In the genomic region with DNA sequence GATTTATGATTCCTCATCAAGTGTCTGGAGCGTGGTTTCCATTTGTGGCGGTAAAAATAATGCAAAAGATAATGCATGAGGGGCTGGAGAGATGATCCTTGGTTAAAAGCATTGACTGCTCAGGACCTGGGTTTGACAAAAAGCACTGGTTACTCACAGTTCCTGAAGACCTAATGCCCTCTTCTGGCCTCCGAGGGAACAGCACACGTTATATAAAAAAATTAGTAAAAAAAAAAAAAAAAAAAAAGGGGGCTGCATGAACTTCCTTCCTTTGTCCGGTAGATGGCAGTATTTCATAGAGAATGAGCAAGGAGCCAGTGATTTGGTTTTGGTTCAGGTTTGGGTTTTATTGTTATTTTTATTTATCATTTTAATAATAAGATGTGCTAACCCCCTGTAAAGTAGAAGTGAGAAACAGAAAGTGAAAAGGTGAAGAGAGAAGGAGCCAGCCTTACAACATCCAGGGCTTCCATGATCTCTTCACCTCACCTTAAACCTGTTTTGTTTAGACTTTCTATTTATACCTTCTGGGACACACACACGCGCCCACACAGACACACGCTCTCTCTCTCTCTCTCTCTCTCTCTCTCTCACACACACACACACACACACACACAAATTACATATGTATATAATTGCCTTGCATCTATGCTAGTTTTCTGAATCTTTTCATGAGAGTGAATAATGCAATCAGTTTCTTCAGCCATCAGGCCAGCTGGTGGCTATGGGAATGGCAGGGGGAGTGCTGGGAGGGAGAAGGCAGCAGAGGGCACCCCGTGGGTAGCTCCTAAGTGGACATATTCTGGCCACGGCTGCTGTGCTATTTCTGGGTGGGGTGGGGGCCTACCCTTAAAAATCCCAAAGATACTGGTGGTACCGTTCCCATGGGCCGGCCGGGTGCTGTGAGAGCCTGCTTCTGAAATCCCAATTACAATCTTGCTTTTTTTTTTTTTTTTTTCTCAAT, we compare ENCODE assay signal across 7 mouse cellular contexts.
A peak's percentile ranks its signal among the peaks of the same experiment; 100 is the strongest.
DNase-seq lines count a peak whose midpoint lies in the region.

No protein-coding gene starts in this region.

- DNase-seq in thymus, postnatal 0 days (ENCODE audit: low spot score), result peak; percentile 35
- no peak for DNase-seq in thymus, postnatal 36 days
- peak; percentile 4 to 35 for DNase-seq in adrenal gland, postnatal 36 days
- peak; percentile 8 for DNase-seq in fibroblast of lung, adult 2 months (ENCODE audit: low read depth)
- DNase-seq in hindlimb bud, embryonic 11.5 days (ENCODE audit: extremely low spot score, low read depth, low spot score), result peak; percentile 18
- DNase-seq in lung, postnatal 36 days, result peak; percentile 40
- DNase-seq in right cerebral cortex, postnatal 4 days, result peak; percentile 56

Comparison
In these comparisons a context has a peak if more than half of its experiments do, and no peak if none do; other contexts are left out.
1. DNase-seq: peak in thymus, postnatal 0 days (single experiment), adrenal gland, postnatal 36 days (2 of 2), fibroblast of lung, adult 2 months (single experiment), hindlimb bud, embryonic 11.5 days (single experiment), lung, postnatal 36 days (single experiment) and right cerebral cortex, postnatal 4 days (single experiment); none in thymus, postnatal 36 days (0 of 2).